Mouse (Mus musculus) bone marrow, adult 2 months (tissue): ENCODE data around the gene Hnrnph3.

ENCODE experiments used
- CTCF ChIP-seq: fragments of 200-500 bp; IDR thresholded peaks from 2 replicates; pipeline ENCODE4 v1.5.1; 2011; ENCODE audit warnings: low read length, control low read depth; ENCODE audit not compliant: control insufficient read depth, insufficient read depth
- POLR2A ChIP-seq: fragments of 200-500 bp; IDR thresholded peaks from 2 replicates; pipeline ENCODE4 v1.6.1; 2011; ENCODE audit warnings: low read depth, mild to moderate bottlenecking, control low read depth, low read length, borderline replicate concordance; ENCODE audit not compliant: control insufficient read depth

DNA sequence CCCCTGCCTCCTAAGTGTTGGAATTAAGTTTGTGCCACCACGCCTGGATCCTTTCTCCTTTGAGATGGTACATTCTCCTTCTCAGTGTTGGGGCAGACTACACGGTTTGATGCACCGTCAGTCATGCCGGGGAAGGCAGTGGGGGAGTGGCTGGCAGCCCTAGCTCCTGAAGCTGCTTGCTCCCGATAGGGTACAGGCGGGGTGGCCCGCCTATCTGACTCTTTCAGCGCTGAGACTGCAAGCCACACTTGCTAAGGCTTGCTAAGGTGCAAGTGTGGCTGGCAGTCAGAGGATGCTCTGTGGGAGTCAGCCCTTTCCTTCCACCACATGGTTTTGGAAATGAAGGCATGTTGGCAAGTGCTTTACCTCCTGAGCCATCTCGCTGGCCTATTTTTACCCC, 23.4 kb downstream of the Hnrnph3 start:
- TF ChIP-seq POLR2A, result no peak
- no peak for TF ChIP-seq CTCF
